Mouse (Mus musculus): Measurements from ENCODE around the gene Mkln1. TPM values are rescaled to one million over a fixed set of nuclear protein-coding genes. Genes with fewer than 3 reads are reported as not detected.

Gene Mkln1
- polyA plus RNA-seq, 1 experiment from 2014 or later, result 154 TPM

Other genes with a start within 250 kb of the Mkln1 start
- 6.7 and 10.3 TPM in 2 replicates for gene Podxl, start 165.2 kb downstream of the Mkln1 start, polyA plus RNA-seq (2014; fragmentation: Nextera tagmentation; extraction: Ambion mirVana)

Measured in midbrain, embryonic 14.5 days (tissue).